Mouse (Mus musculus): ENCODE results near the gene Utrn. TPM values are rescaled to one million over a fixed set of nuclear protein-coding genes. Genes with fewer than 3 reads are reported as not detected.
A peak's percentile ranks its signal among the peaks of the same experiment; 100 is the strongest.

The Utrn gene
- polyA plus RNA-seq, 1 experiment, result 35.6 TPM

GRCm38 (mm10) chr10:12862047-12862446 lies 7.1 kb downstream of the Utrn start:
- Histone ChIP-seq H3K4me3 (ENCODE audit: insufficient read depth, low read length) (no peak overlapping the region), H3K27ac (ENCODE audit: insufficient read depth, low read length) (no peak overlapping the region), H3K4me1 (ENCODE audit: control insufficient read depth, insufficient read depth, low read length) (peaks cover 3% of the 10 kb centered on the region; the same call in 1 of the 2 replicates)
- TF ChIP-seq POLR2A (IDR thresholded peaks at IDR 0.05; ENCODE audit: extremely low read depth, insufficient read depth, low read length) (no peak), CTCF (IDR thresholded peaks at IDR 0.05; ENCODE audit: extremely low read depth, insufficient read depth, low read length) (no peak)

GRCm38 (mm10) chr10:12861381-12861780 lies 7.8 kb downstream of the Utrn start:
- Histone ChIP-seq H3K4me3 (ENCODE audit: insufficient read depth, low read length) (no peak overlapping the region), H3K4me1 (ENCODE audit: control insufficient read depth, insufficient read depth, low read length) (peaks cover 3% of the 10 kb centered on the region; the same call in 1 of the 2 replicates), H3K27ac (ENCODE audit: insufficient read depth, low read length) (no peak overlapping the region)
- no peak for TF ChIP-seq POLR2A (IDR thresholded peaks at IDR 0.05; ENCODE audit: extremely low read depth, insufficient read depth, low read length)

- no peak for TF ChIP-seq POLR2A (IDR thresholded peaks at IDR 0.05; ENCODE audit: extremely low read depth, insufficient read depth, low read length)
- no peak for TF ChIP-seq CTCF (IDR thresholded peaks at IDR 0.05; ENCODE audit: extremely low read depth, insufficient read depth, low read length)
- H3K27ac ChIP-seq (ENCODE audit: insufficient read depth, low read length), result no peak overlapping the region; the same call in 1 of the 2 replicates
Measured at GRCm38 (mm10) chr10:12860765-12861164, 8.4 kb downstream of the Utrn start.

GRCm38 (mm10) chr10:12860331-12860730 lies 8.8 kb downstream of the Utrn start:
- TF ChIP-seq POLR2A (IDR thresholded peaks at IDR 0.05; ENCODE audit: extremely low read depth, insufficient read depth, low read length) (no peak), CTCF (IDR thresholded peaks at IDR 0.05; ENCODE audit: extremely low read depth, insufficient read depth, low read length) (no peak)
- peak overlapping the region; percentile 13; the same call in 1 of the 2 replicates for H3K27ac ChIP-seq (ENCODE audit: insufficient read depth, low read length)
- H3K4me3 ChIP-seq (ENCODE audit: insufficient read depth, low read length), result no peak overlapping the region

More at GRCm38 (mm10) chr10:12860765-12861164, 8.4 kb downstream of the Utrn start:
- Histone ChIP-seq H3K4me1 (ENCODE audit: control insufficient read depth, insufficient read depth, low read length) (peaks cover 3% of the 10 kb centered on the region; the same call in 1 of the 2 replicates), H3K4me3 (ENCODE audit: insufficient read depth, low read length) (no peak overlapping the region)

GRCm38 (mm10) chr10:12858017-12858416 lies 11.1 kb downstream of the Utrn start:
- H3K4me3 ChIP-seq (ENCODE audit: insufficient read depth, low read length), result no peak overlapping the region
- no peak for TF ChIP-seq POLR2A (IDR thresholded peaks at IDR 0.05; ENCODE audit: extremely low read depth, insufficient read depth, low read length)
- no peak for TF ChIP-seq CTCF (IDR thresholded peaks at IDR 0.05; ENCODE audit: extremely low read depth, insufficient read depth, low read length)
- peaks cover 3% of the 10 kb centered on the region; the same call in 1 of the 2 replicates for H3K4me1 ChIP-seq (ENCODE audit: control insufficient read depth, insufficient read depth, low read length)
- H3K27ac ChIP-seq (ENCODE audit: insufficient read depth, low read length), result no peak overlapping the region

More at GRCm38 (mm10) chr10:12860331-12860730, 8.8 kb downstream of the Utrn start:
- H3K4me1 ChIP-seq (ENCODE audit: control insufficient read depth, insufficient read depth, low read length), result peaks cover 3% of the 10 kb centered on the region; the same call in 1 of the 2 replicates

- TF ChIP-seq CTCF (IDR thresholded peaks at IDR 0.05; ENCODE audit: extremely low read depth, insufficient read depth, low read length) (no peak), POLR2A (IDR thresholded peaks at IDR 0.05; ENCODE audit: extremely low read depth, insufficient read depth, low read length) (no peak)
- H3K27ac ChIP-seq (ENCODE audit: insufficient read depth, low read length), result no peak overlapping the region
- H3K4me1 ChIP-seq (ENCODE audit: control insufficient read depth, insufficient read depth, low read length), result 0 out of 2 replicates have a peak, but pooled peaks cover 3% of the 10 kb centered on the region
- no peak overlapping the region for H3K4me3 ChIP-seq (ENCODE audit: insufficient read depth, low read length)
Measured at GRCm38 (mm10) chr10:12854298-12854697, 14.9 kb downstream of the Utrn start.

GRCm38 (mm10) chr10:12853776-12854175 lies 15.4 kb downstream of the Utrn start:
- Histone ChIP-seq H3K4me3 (ENCODE audit: insufficient read depth, low read length) (no peak overlapping the region), H3K4me1 (ENCODE audit: control insufficient read depth, insufficient read depth, low read length) (peaks cover 4% of the 10 kb centered on the region), H3K27ac (ENCODE audit: insufficient read depth, low read length) (no peak overlapping the region)
- no peak for TF ChIP-seq POLR2A (IDR thresholded peaks at IDR 0.05; ENCODE audit: extremely low read depth, insufficient read depth, low read length)
- TF ChIP-seq CTCF (IDR thresholded peaks at IDR 0.05; ENCODE audit: extremely low read depth, insufficient read depth, low read length), result no peak

- peaks cover 2% of the 10 kb centered on the region for H3K4me1 ChIP-seq (ENCODE audit: control insufficient read depth, insufficient read depth, low read length)
- TF ChIP-seq POLR2A (IDR thresholded peaks at IDR 0.05; ENCODE audit: extremely low read depth, insufficient read depth, low read length), result no peak
- TF ChIP-seq CTCF (IDR thresholded peaks at IDR 0.05; ENCODE audit: extremely low read depth, insufficient read depth, low read length), result no peak
- no peak overlapping the region for H3K4me3 ChIP-seq (ENCODE audit: insufficient read depth, low read length)
- H3K27ac ChIP-seq (ENCODE audit: insufficient read depth, low read length), result no peak overlapping the region
Measured at GRCm38 (mm10) chr10:12853196-12853620, 16.0 kb downstream of the Utrn start.

GRCm38 (mm10) chr10:12852416-12853195 lies 16.6 kb downstream of the Utrn start:
- no peak for TF ChIP-seq CTCF (IDR thresholded peaks at IDR 0.05; ENCODE audit: extremely low read depth, insufficient read depth, low read length)
- TF ChIP-seq POLR2A (IDR thresholded peaks at IDR 0.05; ENCODE audit: extremely low read depth, insufficient read depth, low read length), result no peak
- no peak overlapping the region for H3K4me3 ChIP-seq (ENCODE audit: insufficient read depth, low read length)

More at GRCm38 (mm10) chr10:12852416-12853195, 16.6 kb downstream of the Utrn start:
- H3K4me1 ChIP-seq (ENCODE audit: control insufficient read depth, insufficient read depth, low read length), result peaks cover 2% of the 10 kb centered on the region
- no peak overlapping the region for H3K27ac ChIP-seq (ENCODE audit: insufficient read depth, low read length)

Measured in cortical plate, adult 2 months (tissue).